1 mouse cellular context compared by ENCODE assay signal in the genomic region with DNA sequence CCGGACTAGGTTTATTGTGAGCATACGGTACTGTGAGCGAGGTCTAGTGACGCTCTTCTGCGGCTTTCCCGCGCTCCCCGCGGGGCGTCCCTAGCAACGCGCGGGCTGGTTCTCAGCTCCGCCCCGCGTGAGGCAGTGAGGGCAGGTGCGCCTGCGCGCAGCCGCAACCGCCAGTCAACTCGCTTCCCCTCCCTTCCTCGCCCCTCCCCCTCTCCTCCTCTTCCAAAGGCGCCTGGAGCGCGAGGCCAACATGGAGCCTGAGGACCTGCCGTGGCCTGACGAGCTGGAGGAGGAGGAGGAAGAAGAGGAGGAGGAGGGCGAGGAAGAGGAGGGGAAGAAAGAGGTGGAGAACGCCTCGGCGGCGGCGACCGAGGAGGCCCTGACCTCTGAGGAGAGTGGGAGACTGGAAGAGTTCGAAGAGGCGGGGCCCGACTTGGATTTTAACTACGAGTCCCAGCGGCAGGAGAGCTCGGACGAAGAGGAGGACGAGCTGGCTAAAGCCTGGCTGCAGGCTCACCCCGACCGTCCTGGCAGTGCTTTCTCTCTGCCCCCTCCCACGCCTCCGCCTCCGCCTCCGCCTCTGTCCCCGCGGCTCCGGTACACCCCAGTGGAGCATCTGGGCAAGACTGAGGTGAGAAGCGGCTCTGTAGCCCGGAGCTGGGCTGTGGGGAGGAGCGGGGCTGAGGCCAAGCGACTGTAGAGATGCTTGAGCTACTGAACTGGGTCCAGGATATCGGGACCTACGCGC.
TF ChIP-seq lines count a peak whose summit lies in the region.

A gene (plus strand): TSS at position 136 of the 748 bp plus-strand sequence.

TF ChIP-seq in myocyte, 11 proteins besides CTCF, POLR2A, EP300 and RAD21 (continued from another document):
- TF ChIP-seq TCF12 (IDR thresholded peaks at IDR 0.05; ENCODE audit: insufficient read depth, poor library complexity, severe bottlenecking) (no peak), CEBPB (IDR thresholded peaks at IDR 0.05; ENCODE audit: insufficient read depth, poor library complexity, severe bottlenecking) (no peak)
